Mouse (Mus musculus): ENCODE results near the gene Prmt8. TPM values are rescaled to one million over a fixed set of nuclear protein-coding genes. Genes with fewer than 3 reads are reported as not detected.

Prmt8 gene
- not detected in 2 replicates for polyA plus RNA-seq (2012; rRNA removed; ENCODE audit: low replicate concordance)

DNA sequence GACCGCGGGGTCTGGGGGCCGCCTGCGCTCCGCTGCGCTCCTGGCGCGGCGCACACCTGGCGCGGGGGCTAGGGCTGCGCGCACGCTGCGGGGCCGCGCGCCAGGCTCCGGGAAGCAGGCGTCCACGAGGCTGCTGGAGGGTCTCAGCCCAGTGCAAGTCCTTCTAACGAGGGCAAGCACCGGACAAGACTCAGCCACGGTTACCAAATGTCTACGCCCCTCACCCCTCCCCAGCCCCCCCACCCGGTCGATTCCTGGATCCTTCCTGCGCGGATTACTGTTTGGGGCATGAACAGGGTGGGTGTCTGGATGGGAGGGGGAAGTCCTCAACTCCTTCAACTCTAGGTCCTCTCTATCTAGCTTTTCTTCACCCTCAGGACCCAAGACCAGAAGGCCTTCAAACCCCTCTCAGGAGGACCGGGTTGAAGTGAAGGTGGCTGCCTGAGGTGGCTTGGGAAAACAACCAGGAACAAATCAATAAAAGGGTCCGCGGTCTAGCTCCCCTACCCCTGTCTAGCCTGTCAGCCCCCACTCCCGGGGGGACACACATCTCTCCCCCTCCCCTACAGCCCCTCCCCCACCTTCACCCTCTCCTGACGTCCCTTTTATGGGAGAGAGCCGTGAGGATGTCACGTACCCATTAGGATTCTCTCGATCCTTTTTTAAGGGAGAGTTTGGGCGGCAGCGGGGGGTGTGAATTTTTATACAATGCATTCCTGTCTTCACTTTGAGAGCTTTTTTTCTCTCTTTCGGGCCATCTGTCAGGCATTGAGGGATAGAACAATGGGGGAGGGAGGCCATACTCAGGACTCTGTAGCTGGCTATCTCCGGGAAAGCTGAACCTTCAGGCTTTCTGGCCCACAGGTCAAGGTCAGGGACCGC is at the start of gene Prmt8:
TSS of gene Prmt8 (minus strand) at position 198 of the 882 bp plus-strand sequence.

Other genes starting within 250 kb of the Prmt8 start
- 0.46 and 2.3 TPM in 2 replicates for gene Cracr2a, start 208.1 kb downstream of the Prmt8 start, polyA plus RNA-seq (2012; rRNA removed; ENCODE audit: low replicate concordance)
- gene Tspan11, start 118.1 kb upstream of the Prmt8 start, polyA plus RNA-seq (2012; rRNA removed; ENCODE audit: low replicate concordance), result 1.6 and 24.8 TPM in 2 replicates